Mouse (Mus musculus) megakaryocyte, embryonic 14.5 days (primary cell): ENCODE measurements at regions not wholly inside any gene's neighbourhood (a gene's known extent, or its start where the extent isn't known, plus 50 kb on each side); places are given as distances from the start of the nearest gene placed in this dataset.

ENCODE experiments used
- FLI1 ChIP-seq: IDR thresholded peaks from 2 replicates; pipeline ENCODE4 v1.6.1; 2012; ENCODE audit warnings: low read length, inconsistent platforms, mixed read lengths
- GATA1 ChIP-seq: IDR thresholded peaks from 3 replicates; pipeline ENCODE4 v1.6.1; 2012; ENCODE audit warnings: mixed read lengths, low read length, inconsistent platforms, borderline replicate concordance

DNA sequence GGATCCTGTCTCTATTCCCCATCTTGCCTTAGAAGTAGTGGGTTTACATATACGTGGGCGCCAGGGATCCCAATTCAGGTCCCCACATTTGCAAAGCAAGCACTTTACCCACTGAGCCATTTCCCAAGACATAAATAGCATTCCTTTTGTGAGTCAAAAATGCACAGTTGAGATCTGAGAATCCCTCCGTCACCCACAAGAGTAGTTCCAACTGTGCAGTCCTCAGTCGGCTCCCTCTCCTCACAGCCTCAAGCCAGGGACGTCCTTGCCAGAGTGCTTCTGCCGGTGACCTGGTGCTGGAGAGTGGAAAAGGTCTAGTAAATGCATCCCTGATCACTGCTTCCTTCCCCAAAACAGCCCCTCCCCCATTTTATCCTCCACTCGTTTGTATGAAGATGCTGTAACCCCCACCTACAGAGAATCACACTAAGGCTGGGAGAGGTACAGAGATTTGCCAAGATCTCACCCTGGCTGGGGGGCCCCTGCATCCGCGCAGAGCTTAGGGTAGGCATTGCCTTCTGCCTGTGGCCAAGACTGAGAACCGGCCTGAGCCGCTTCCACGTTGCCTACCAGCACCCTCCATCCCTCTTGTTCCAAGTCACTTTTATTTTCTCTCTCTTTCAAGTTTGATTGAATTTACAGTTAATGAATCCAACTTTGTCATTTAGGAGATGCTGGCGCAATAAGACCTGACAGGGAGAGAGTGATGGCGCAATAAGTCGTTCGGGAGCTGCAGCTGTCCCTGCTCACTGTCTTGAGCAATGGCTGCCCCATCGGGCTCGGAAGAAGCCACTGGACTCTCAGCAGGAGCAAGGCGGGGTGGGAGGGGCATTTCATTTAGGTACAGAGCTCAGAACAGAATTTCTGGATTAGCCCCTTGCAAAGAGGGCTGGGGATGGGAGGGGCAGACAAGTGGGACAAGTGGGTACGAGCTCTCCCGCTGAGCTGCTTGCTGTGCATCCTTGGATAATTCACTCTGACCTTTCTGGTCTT, 74.5 kb upstream of the Zfp618 start:
- TF ChIP-seq FLI1: no peak
- no peak for TF ChIP-seq GATA1
